Mouse (Mus musculus) macrophage (primary cell): ENCODE measurements around the gene Pias4. TPM values are rescaled to one million over a fixed set of nuclear protein-coding genes. Genes with fewer than 3 reads are reported as not detected.

Experiments used
- H3K27ac ChIP-seq: fragments of 350-480 bp; formaldehyde crosslinking; 2 replicates; pipeline ENCODE4 v1.9.0; 2021
- H3K36me3 ChIP-seq: fragments of 350-480 bp; formaldehyde crosslinking; 2 replicates; pipeline ENCODE4 v1.9.0; 2021; ENCODE audit errors: inconsistent target
- H3K4me3 ChIP-seq: fragments of 350-480 bp; formaldehyde crosslinking; 2 replicates; pipeline ENCODE4 v1.9.0; 2021; ENCODE audit errors: inconsistent target
- H3K79me2 ChIP-seq: fragments of 350-480 bp; formaldehyde crosslinking; 2 replicates; pipeline ENCODE4 v1.9.0; 2021; ENCODE audit errors: inconsistent target
- WGBS: methylation state at CpG from one replicate; pipeline ENCODE4 v1.1.7; 2026; ENCODE audit warnings: inconsistent platforms; ENCODE audit not compliant: missing documents; 5-methylcytosine and 5-hydroxymethylcytosine counted together
- polyA plus RNA-seq: library from polyadenylated mRNA; stranded (reverse); fragments of 250-400 nt; gene quantifications from 3 replicates; pipeline ENCODE4 v1.2.4, GENCODE M21; 2018; ENCODE audit warnings: inconsistent platforms

Gene Pias4
- polyA plus RNA-seq, 1 experiment from 2014 or later, result 21.5 TPM

- H3K79me2 ChIP-seq, result peaks cover 100% of the 10 kb centered on the region
- H3K27ac ChIP-seq, result peak overlapping the region; percentile 34
- peaks cover 29% of the 10 kb centered on the region for H3K36me3 ChIP-seq
- H3K4me3 ChIP-seq, result no peak overlapping the region
- WGBS, result 65% methylated on average over 7 of the region's 7 CpGs
Measured at GRCm38 (mm10) chr10:81143157-81143633, 24.5 kb downstream of the Pias4 start.

- 20% methylated on average over 5 of the region's 5 CpGs for WGBS
- peak overlapping the region; percentile 34 for H3K27ac ChIP-seq
- peaks cover 26% of the 10 kb centered on the region for H3K36me3 ChIP-seq
- H3K4me3 ChIP-seq, result no peak overlapping the region
- peaks cover 97% of the 10 kb centered on the region for H3K79me2 ChIP-seq
Measured at GRCm38 (mm10) chr10:81142551-81142981, 25.2 kb downstream of the Pias4 start.

GRCm38 (mm10) chr10:81141455-81142210, 26.1 kb downstream of the Pias4 start:
- Histone ChIP-seq H3K27ac (peak overlapping the region; percentile 34; the same call in 1 of the 2 replicates), H3K36me3 (peaks cover 17% of the 10 kb centered on the region), H3K79me2 (peaks cover 88% of the 10 kb centered on the region), H3K4me3 (no peak overlapping the region)
- 84% methylated on average over 7 of the region's 7 CpGs for WGBS

- H3K79me2 ChIP-seq, result peaks cover 80% of the 10 kb centered on the region
- WGBS, result 35% methylated on average over 9 of the region's 10 CpGs
Measured at GRCm38 (mm10) chr10:81140717-81141454, 26.8 kb downstream of the Pias4 start.

GRCm38 (mm10) chr10:81140005-81140404, 27.7 kb downstream of the Pias4 start:
- 38% methylated on average over 7 of the region's 8 CpGs for WGBS
- H3K27ac ChIP-seq, result peak overlapping the region; percentile 34
- peaks cover 2% of the 10 kb centered on the region; the same call in 1 of the 2 replicates for H3K36me3 ChIP-seq
- H3K4me3 ChIP-seq, result peak overlapping the region; percentile 76
- H3K79me2 ChIP-seq, result peaks cover 71% of the 10 kb centered on the region

More at GRCm38 (mm10) chr10:81140717-81141454, 26.8 kb downstream of the Pias4 start:
- H3K36me3 ChIP-seq, result peaks cover 10% of the 10 kb centered on the region; the same call in 1 of the 2 replicates
- H3K4me3 ChIP-seq, result peak overlapping the region; percentile 76
- peak overlapping the region; percentile 34 for H3K27ac ChIP-seq

- Histone ChIP-seq H3K4me3 (peak overlapping the region; percentile 76), H3K79me2 (peaks cover 66% of the 10 kb centered on the region), H3K36me3 (no peaks in the 10 kb centered on the region; the same call in 1 of the 2 replicates), H3K27ac (no peak overlapping the region)
- WGBS, result 64% methylated on average over 4 of the region's 4 CpGs
Measured at GRCm38 (mm10) chr10:81139529-81139846, 28.2 kb downstream of the Pias4 start.

- H3K36me3 ChIP-seq, result no peaks in the 10 kb centered on the region; the same call in 1 of the 2 replicates
Measured at GRCm38 (mm10) chr10:81138821-81139528, 28.7 kb downstream of the Pias4 start.

GRCm38 (mm10) chr10:81138131-81138782, 29.5 kb downstream of the Pias4 start:
- Histone ChIP-seq H3K36me3 (no peaks in the 10 kb centered on the region; the same call in 1 of the 2 replicates), H3K4me3 (peak overlapping the region; percentile 76), H3K27ac (peak overlapping the region; percentile 74), H3K79me2 (peaks cover 54% of the 10 kb centered on the region)
- whole genome bisulfite sequencing, result 0% methylated on average over 22 of the region's 24 CpGs

More at GRCm38 (mm10) chr10:81138821-81139528, 28.7 kb downstream of the Pias4 start:
- Histone ChIP-seq H3K27ac (peak overlapping the region; percentile 74), H3K79me2 (peaks cover 61% of the 10 kb centered on the region), H3K4me3 (peak overlapping the region; percentile 76)
- 47% methylated on average over 11 of the region's 11 CpGs for WGBS

GRCm38 (mm10) chr10:81137252-81138130, 30.2 kb downstream of the Pias4 start:
- WGBS, result under 1% methylated on average over 48 of the region's 89 CpGs
- peaks cover 46% of the 10 kb centered on the region for H3K79me2 ChIP-seq
- peak overlapping the region; percentile 76 for H3K4me3 ChIP-seq

GRCm38 (mm10) chr10:81136706-81137231, 31.0 kb downstream of the Pias4 start:
- 0% methylated on average over 28 of the region's 50 CpGs for WGBS

More at GRCm38 (mm10) chr10:81137252-81138130, 30.2 kb downstream of the Pias4 start:
- H3K27ac ChIP-seq, result peak overlapping the region; percentile 74
- H3K36me3 ChIP-seq, result no peaks in the 10 kb centered on the region; the same call in 1 of the 2 replicates

GRCm38 (mm10) chr10:81135831-81136705, 31.7 kb downstream of the Pias4 start:
- Histone ChIP-seq H3K4me3 (peak overlapping the region; percentile 67), H3K27ac (peak overlapping the region; percentile 92), H3K36me3 (no peaks in the 10 kb centered on the region), H3K79me2 (peaks cover 32% of the 10 kb centered on the region)
- 2% methylated on average over 53 of the region's 86 CpGs for WGBS

More at GRCm38 (mm10) chr10:81136706-81137231, 31.0 kb downstream of the Pias4 start:
- Histone ChIP-seq H3K36me3 (no peaks in the 10 kb centered on the region), H3K79me2 (peaks cover 39% of the 10 kb centered on the region), H3K4me3 (peak overlapping the region; percentile 43), H3K27ac (peak overlapping the region; percentile 74)
